Mouse (Mus musculus) left cerebral cortex, adult 8-10 months (tissue): ENCODE measurements around the gene Tmcc1. TPM values are rescaled to one million over a fixed set of nuclear protein-coding genes. Genes with fewer than 3 reads are reported as not detected.

ENCODE experiments used
- DNase-seq, 2 experiments: peaks; one replicate each; pipeline ENCODE4 v3.0.0; 2022; ENCODE audit warnings: low spot score in 2 of 2
- total RNA-seq, 4 experiments: library from RNA; stranded (reverse); gene quantifications; 2 replicates each; pipeline ENCODE4 v1.2.4; 2022

Tmcc1 gene
- total RNA-seq, 4 experiments from 2014 or later: 65.1 to 76.5 (median 75.6) TPM

- no peak for DNase-seq
These were observed 220.0 kb downstream of the Tmcc1 start for GRCm38 (mm10) chr6:115973139-115973875.

GRCm38 (mm10) chr6:115972083-115972764 lies 221.1 kb downstream of the Tmcc1 start:
- DNase-seq: no peak

GRCm38 (mm10) chr6:115971273-115972060 lies 221.8 kb downstream of the Tmcc1 start:
- DNase-seq: no peak

GRCm38 (mm10) chr6:115969952-115970351 lies 223.3 kb downstream of the Tmcc1 start:
- no peak for DNase-seq

GRCm38 (mm10) chr6:115969103-115969502 lies 224.2 kb downstream of the Tmcc1 start:
- DNase-seq: no peak

- DNase-seq: no peak
These were observed 224.6 kb downstream of the Tmcc1 start for GRCm38 (mm10) chr6:115968700-115969099.

Other genes starting within 250 kb of the Tmcc1 start
- gene H1foo, start 248.5 kb downstream of the Tmcc1 start, total RNA-seq: not detected
- gene Plxnd1, start 198.5 kb downstream of the Tmcc1 start, total RNA-seq: 100 to 1,000 TPM in 1 of 4 experiments, 10 to 100 TPM in 3; 91.7 to 106 (median 98.0) TPM
- 100 to 1,000 TPM in 2 of 4 experiments, 10 to 100 TPM in 2; 88.3 to 108 (median 95.9) TPM for gene Washc2, start 14.6 kb upstream of the Tmcc1 start, total RNA-seq
- 10 to 100 TPM; 10.2 to 13.8 (median 11.9) TPM for gene Zfand4, start 70.7 kb upstream of the Tmcc1 start, total RNA-seq
- 10 to 100 TPM; 45.8 to 58.4 (median 53.3) TPM for gene March8, start 144.5 kb upstream of the Tmcc1 start, total RNA-seq